Mouse (Mus musculus) spleen, postnatal 4 days (tissue): ENCODE results near the gene Gm7247.
A peak's percentile ranks its signal among the peaks of the same experiment; 100 is the strongest.
"Not testable (repeated sequence)": the region's sequence is repeated elsewhere in the genome, so short reads cannot be mapped to it uniquely, and the experiment has no call there.

Experiments used
- DNase-seq, 2 experiments: peaks; one replicate each; pipeline ENCODE4 v3.0.0; 2022; ENCODE audit warnings: low spot score in 2 of 2

The Gm7247 gene

GRCm38 (mm10) chr14:51361456-51361855, at the start of gene Gm7247:
Gene Gm7247 (plus strand): TSS chr14:51361756.
- DNase-seq: no peak

GRCm38 (mm10) chr14:51324001-51324400, 37.6 kb upstream of the Gm7247 start:
- DNase-seq: no peak

- DNase-seq: no peak
Observed at GRCm38 (mm10) chr14:51346027-51346426, 15.5 kb upstream of the Gm7247 start.

- DNase-seq: no peak
Observed at GRCm38 (mm10) chr14:51358111-51358982, 3.2 kb upstream of the Gm7247 start.

GRCm38 (mm10) chr14:51382805-51383204, 21.2 kb downstream of the Gm7247 start:
- DNase-seq: peak in 1 of 2 experiments; percentile 57

- DNase-seq: no peak
Observed at GRCm38 (mm10) chr14:51384351-51384750, 22.8 kb downstream of the Gm7247 start.

- DNase-seq: no peak
Observed at GRCm38 (mm10) chr14:51385741-51386140, 24.2 kb downstream of the Gm7247 start.

- DNase-seq: no peak
Observed at GRCm38 (mm10) chr14:51387768-51388167, 26.2 kb downstream of the Gm7247 start.

GRCm38 (mm10) chr14:51388222-51388621, 26.7 kb downstream of the Gm7247 start:
- no peak for DNase-seq

GRCm38 (mm10) chr14:51410520-51410919, 49.0 kb downstream of the Gm7247 start, which contains the start of gene Vmn2r88:
Gene Vmn2r88 (plus strand): TSS chr14:51410820.
- DNase-seq: no peak

GRCm38 (mm10) chr14:51423885-51424284, 62.3 kb downstream of the Gm7247 start:
- DNase-seq: no peak

GRCm38 (mm10) chr14:51430138-51430537, 68.6 kb downstream of the Gm7247 start:
- not testable (repeated sequence) for DNase-seq

GRCm38 (mm10) chr14:51434546-51434945, 73.0 kb downstream of the Gm7247 start:
- DNase-seq: no peak

- DNase-seq: no peak
Observed at GRCm38 (mm10) chr14:51435020-51435419, 73.5 kb downstream of the Gm7247 start.

GRCm38 (mm10) chr14:51438955-51439354, 77.4 kb downstream of the Gm7247 start:
- DNase-seq: no peak

- DNase-seq: not testable (repeated sequence)
Observed at GRCm38 (mm10) chr14:51451557-51451956, 90.0 kb downstream of the Gm7247 start, which contains the start of gene Vmn2r89. Gene Vmn2r89 (plus strand): TSS chr14:51451857.

GRCm38 (mm10) chr14:51480278-51480677, 118.7 kb downstream of the Gm7247 start:
- not testable (repeated sequence) for DNase-seq

GRCm38 (mm10) chr14:51481332-51482015, 119.9 kb downstream of the Gm7247 start:
- not testable (repeated sequence) for DNase-seq

- no peak for DNase-seq
Observed at GRCm38 (mm10) chr14:51482051-51482715, 120.6 kb downstream of the Gm7247 start.

- DNase-seq: not testable (repeated sequence)
Observed at GRCm38 (mm10) chr14:51482971-51483381, 121.4 kb downstream of the Gm7247 start.

GRCm38 (mm10) chr14:51483671-51484070, 122.1 kb downstream of the Gm7247 start:
- DNase-seq: no peak

- no peak for DNase-seq
Observed at GRCm38 (mm10) chr14:51486111-51486510, 124.6 kb downstream of the Gm7247 start.
